Mouse (Mus musculus) embryonic facial prominence, embryonic 14.5 days (tissue): ENCODE data around the gene Pold2. TPM values are rescaled to one million over a fixed set of nuclear protein-coding genes. Genes with fewer than 3 reads are reported as not detected.

Experiments used
- ATAC-seq: fragments of 200-750 bp; cut with Nextera tagmentation; 2 replicates; pipeline ENCODE4 v1.8.0; 2017; ENCODE audit warnings: low read depth, moderate number of reproducible peaks, moderate TSS enrichment
- DNase-seq: peaks from one replicate; pipeline ENCODE4 v3.0.0-alpha.2; 2015; ENCODE audit warnings: low spot score
- H3K27ac ChIP-seq: fragments of 300-500 bp; sonication (generic); replicated peaks from 2 replicates; pipeline ENCODE4 v1.5.1; 2014; ENCODE audit warnings: low read depth, mild to moderate bottlenecking, low read length, moderate library complexity
- H3K27me3 ChIP-seq: fragments of 300-500 bp; sonication (generic); replicated peaks from 2 replicates; pipeline ENCODE4 v1.6.1; 2014; ENCODE audit warnings: low read length; ENCODE audit not compliant: control insufficient read depth, insufficient read depth
- H3K36me3 ChIP-seq: fragments of 300-500 bp; sonication (generic); 2 replicates; pipeline ENCODE4 v1.6.1; 2014; ENCODE audit warnings: low read length, mixed read lengths; ENCODE audit not compliant: control insufficient read depth, insufficient read depth
- H3K4me1 ChIP-seq: fragments of 300-500 bp; sonication (generic); 2 replicates; pipeline ENCODE4 v1.6.1; 2014; ENCODE audit warnings: antibody characterized with exemption, low read length; ENCODE audit not compliant: control insufficient read depth, insufficient read depth
- H3K4me2 ChIP-seq: fragments of 300-500 bp; sonication (generic); 2 replicates; pipeline ENCODE4 v1.6.1; 2014; ENCODE audit warnings: low read depth, mild to moderate bottlenecking, low read length, moderate library complexity, mixed read lengths
- H3K4me3 ChIP-seq: fragments of 300-500 bp; sonication (generic); 2 replicates; pipeline ENCODE4 v1.5.1; 2014; ENCODE audit warnings: low read depth, mild to moderate bottlenecking, low read length
- H3K9ac ChIP-seq: fragments of 300-500 bp; sonication (generic); 2 replicates; pipeline ENCODE4 v1.6.1; 2014; ENCODE audit warnings: low read depth, mild to moderate bottlenecking, low read length, moderate library complexity, mixed read lengths
- H3K9me3 ChIP-seq: fragments of 300-500 bp; sonication (generic); 2 replicates; pipeline ENCODE4 v1.6.1; 2016; ENCODE audit warnings: low read length; ENCODE audit not compliant: control insufficient read depth
- WGBS: fragments of 180-500 bp; shearing (Covaris S2); extraction: QIAGEN DNeasy Blood & Tissue Kit; methylation state at CpG from one replicate; pipeline ENCODE4 v1.1.7; 2014; 5-methylcytosine and 5-hydroxymethylcytosine counted together
- polyA plus RNA-seq: library from polyadenylated mRNA; unstranded; fragments of >200 nt; fragmentation: Nextera tagmentation; extraction: Ambion mirVana; gene quantifications from 2 replicates; pipeline ENCODE4 v1.2.1, GENCODE M21; 2014

Gene Pold2
- polyA plus RNA-seq, 1 experiment from 2014 or later: 83.2 TPM

GRCm38 (mm10) chr11:5836126-5836525 lies 42.0 kb downstream of the Pold2 start:
- Histone ChIP-seq H3K4me2 (no peak overlapping the region), H3K9me3 (no peaks in the 10 kb centered on the region), H3K27me3 (no peaks in the 10 kb centered on the region), H3K4me3 (no peak overlapping the region), H3K36me3 (peaks cover 39% of the 10 kb centered on the region), H3K4me1 (no peaks in the 10 kb centered on the region), H3K9ac (no peak overlapping the region), H3K27ac (no peak overlapping the region)
- peak; percentile 17; the same call in 1 of the 2 replicates for ATAC-seq
- DNase-seq: peak; percentile 42
- 47% methylated on average over 1 of the region's 1 CpGs for WGBS

DNA sequence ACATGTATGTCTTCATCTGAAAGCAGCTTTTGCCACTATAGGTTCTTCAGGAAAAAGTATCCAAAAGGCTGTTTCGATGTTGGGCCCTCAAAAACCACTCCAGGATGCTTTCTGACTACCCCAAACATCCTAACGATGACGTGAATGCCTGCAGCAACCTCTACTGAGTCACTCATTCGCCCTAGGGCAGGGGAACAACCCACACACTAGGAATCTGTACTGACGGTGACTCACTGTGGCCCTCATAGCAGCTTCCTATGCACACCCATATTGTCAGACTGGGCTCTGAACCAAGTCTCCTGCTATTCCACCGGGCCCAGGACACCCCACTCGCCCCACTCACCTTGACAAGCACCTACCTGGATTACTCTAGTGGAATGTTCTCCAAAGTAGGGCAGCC lies 43.0 kb downstream of the Pold2 start:
- 86% methylated on average over 7 of the region's 7 CpGs for WGBS
- DNase-seq (no peak), ATAC-seq (no peak)
- Histone ChIP-seq H3K27me3 (no peaks in the 10 kb centered on the region), H3K9me3 (no peaks in the 10 kb centered on the region), H3K36me3 (peaks cover 48% of the 10 kb centered on the region), H3K4me3 (no peak overlapping the region), H3K4me1 (no peaks in the 10 kb centered on the region), H3K9ac (no peak overlapping the region), H3K27ac (no peak overlapping the region), H3K4me2 (no peak overlapping the region)

- no peaks in the 10 kb centered on the region for H3K9me3 ChIP-seq
- WGBS: 72% methylated on average over 9 of the region's 9 CpGs
- no peak overlapping the region for H3K4me3 ChIP-seq
- no peaks in the 10 kb centered on the region for H3K4me1 ChIP-seq
- peaks cover 53% of the 10 kb centered on the region for H3K36me3 ChIP-seq
- DNase-seq (no peak), ATAC-seq (no peak)
- H3K27ac ChIP-seq: no peak overlapping the region
- H3K4me2 ChIP-seq: no peak overlapping the region
- H3K9ac ChIP-seq: no peak overlapping the region
- no peaks in the 10 kb centered on the region for H3K27me3 ChIP-seq
Observed at GRCm38 (mm10) chr11:5834506-5834905, 43.6 kb downstream of the Pold2 start.

DNA sequence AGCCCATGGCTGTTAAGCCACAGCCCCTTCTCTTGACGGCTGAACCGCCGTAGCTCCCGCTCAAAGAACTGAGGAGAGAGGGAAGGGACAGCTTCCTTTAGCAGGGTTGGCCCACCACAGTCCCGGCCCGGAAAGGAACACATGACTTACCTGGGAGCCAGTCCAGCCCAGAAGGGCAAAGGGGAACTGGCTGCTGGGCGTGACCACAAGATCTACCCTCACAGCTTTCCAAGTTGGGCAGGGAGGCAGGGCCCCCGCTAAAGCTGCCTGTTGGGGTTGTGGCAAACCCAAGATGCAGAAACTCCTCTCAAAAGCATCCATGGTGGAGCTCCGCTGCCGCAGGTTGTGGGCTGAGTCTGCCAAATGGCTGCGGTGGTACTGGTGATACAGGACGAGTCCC lies 48.8 kb downstream of the Pold2 start:
- no peaks in the 10 kb centered on the region for H3K4me1 ChIP-seq
- no peak for ATAC-seq
- H3K36me3 ChIP-seq: peaks cover 61% of the 10 kb centered on the region
- WGBS: 91% methylated on average over 12 of the region's 12 CpGs
- no peaks in the 10 kb centered on the region for H3K9me3 ChIP-seq
- H3K27me3 ChIP-seq: no peaks in the 10 kb centered on the region
- no peak overlapping the region for H3K9ac ChIP-seq
- no peak overlapping the region for H3K4me2 ChIP-seq
- H3K27ac ChIP-seq: no peak overlapping the region
- H3K4me3 ChIP-seq: no peak overlapping the region
- DNase-seq: no peak

GRCm38 (mm10) chr11:5828509-5829191 lies 49.4 kb downstream of the Pold2 start:
- H3K36me3 ChIP-seq: peaks cover 55% of the 10 kb centered on the region
- H3K4me1 ChIP-seq: no peaks in the 10 kb centered on the region
- 80% methylated on average over 11 of the region's 11 CpGs for WGBS
- H3K27ac ChIP-seq: no peak overlapping the region
- H3K4me2 ChIP-seq: no peak overlapping the region
- DNase-seq (no peak), ATAC-seq (no peak)
- no peak overlapping the region for H3K9ac ChIP-seq
- H3K4me3 ChIP-seq: no peak overlapping the region
- no peaks in the 10 kb centered on the region for H3K27me3 ChIP-seq
- no peaks in the 10 kb centered on the region for H3K9me3 ChIP-seq

DNA sequence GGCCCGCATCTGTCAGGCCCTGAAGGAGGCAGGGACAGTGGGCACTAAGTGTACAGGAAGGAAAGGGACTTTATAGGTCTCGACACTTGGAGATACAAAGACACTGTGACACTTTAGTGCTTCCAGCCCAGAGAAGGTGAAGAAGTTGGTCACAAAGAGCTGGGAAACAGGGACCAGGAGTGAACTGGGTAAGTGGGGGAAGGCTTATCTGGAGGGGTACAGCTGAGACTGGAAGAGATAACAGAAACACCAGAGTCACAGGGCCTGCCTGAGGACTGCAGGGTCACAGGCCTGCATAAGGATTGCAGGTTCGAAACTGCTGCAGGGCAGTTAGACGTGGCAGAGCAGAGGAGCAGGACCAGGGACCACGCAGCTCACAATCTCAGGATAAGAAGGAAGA lies 50.2 kb downstream of the Pold2 start:
- peaks cover 51% of the 10 kb centered on the region for H3K36me3 ChIP-seq
- 88% methylated on average over 5 of the region's 5 CpGs for WGBS
- ATAC-seq: no peak

DNA sequence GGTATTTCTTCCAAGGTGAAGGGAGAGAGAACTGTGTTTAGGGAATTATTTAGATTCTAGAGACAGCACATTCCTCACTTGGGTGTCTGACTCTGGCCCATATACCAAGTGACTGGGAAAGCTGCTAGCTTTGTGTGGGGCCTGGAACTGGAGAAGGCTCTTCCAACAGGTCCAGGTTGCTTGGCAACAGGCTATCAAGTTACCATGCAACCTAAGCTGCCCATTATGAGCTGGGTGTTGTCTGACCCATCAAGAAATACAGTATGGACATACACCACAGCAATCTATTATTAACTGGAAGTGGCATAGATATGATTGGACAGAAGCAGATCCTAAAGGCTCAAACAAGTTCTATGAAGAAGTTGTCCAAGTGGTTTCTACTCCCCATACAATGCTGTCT lies 52.7 kb downstream of the Pold2 start:
- Histone ChIP-seq H3K4me3 (no peak overlapping the region), H3K27me3 (no peaks in the 10 kb centered on the region), H3K4me1 (no peaks in the 10 kb centered on the region), H3K9me3 (no peaks in the 10 kb centered on the region), H3K4me2 (no peak overlapping the region), H3K36me3 (peaks cover 26% of the 10 kb centered on the region), H3K9ac (no peak overlapping the region), H3K27ac (no peak overlapping the region)
- peak; percentile 76; the same call in 1 of the 2 replicates for ATAC-seq
- DNase-seq: peak; percentile 49

More for the DNA sequence above, 50.2 kb downstream of the Pold2 start:
- Histone ChIP-seq H3K4me3 (no peak overlapping the region), H3K27ac (no peak overlapping the region), H3K9me3 (no peaks in the 10 kb centered on the region), H3K4me1 (no peaks in the 10 kb centered on the region), H3K27me3 (no peaks in the 10 kb centered on the region), H3K9ac (no peak overlapping the region), H3K4me2 (no peak overlapping the region)
- no peak for DNase-seq

Other genes starting within 250 kb of the Pold2 start
- 195 and 198 TPM in 2 replicates for gene Mrps24, start 162.6 kb downstream of the Pold2 start, polyA plus RNA-seq
- 22.5 and 25.2 TPM in 2 replicates for gene Urgcp, start 115.9 kb downstream of the Pold2 start, polyA plus RNA-seq
- gene Dbnl, start 89.8 kb downstream of the Pold2 start, polyA plus RNA-seq: 82.5 and 102 TPM in 2 replicates
- 157 and 228 TPM in 2 replicates for gene Pgam2, start 74.6 kb downstream of the Pold2 start, polyA plus RNA-seq
- 6.0 and 7.9 TPM in 2 replicates for gene Polm, start 40.3 kb downstream of the Pold2 start, polyA plus RNA-seq
- 68.8 and 73.6 TPM in 2 replicates for gene Aebp1, start 16.3 kb downstream of the Pold2 start, polyA plus RNA-seq
- 0.63 and 1.5 TPM in 2 replicates for gene Myl7, start 20.5 kb upstream of the Pold2 start, polyA plus RNA-seq
- 1.0 and 2.3 TPM in 2 replicates for gene Gck, start 71.8 kb upstream of the Pold2 start, polyA plus RNA-seq
- 30.9 and 33.1 TPM in 2 replicates for gene Ykt6, start 77.4 kb upstream of the Pold2 start, polyA plus RNA-seq
- gene Camk2b, start 188.1 kb upstream of the Pold2 start, polyA plus RNA-seq: 6.1 and 9.2 TPM in 2 replicates